Mouse (Mus musculus): ENCODE measurements around the gene Ccin. TPM values are rescaled to one million over a fixed set of nuclear protein-coding genes. Genes with fewer than 3 reads are reported as not detected.

Gene Ccin
- total and polyA plus RNA-seq, 3 experiments, result not detected

DNA sequence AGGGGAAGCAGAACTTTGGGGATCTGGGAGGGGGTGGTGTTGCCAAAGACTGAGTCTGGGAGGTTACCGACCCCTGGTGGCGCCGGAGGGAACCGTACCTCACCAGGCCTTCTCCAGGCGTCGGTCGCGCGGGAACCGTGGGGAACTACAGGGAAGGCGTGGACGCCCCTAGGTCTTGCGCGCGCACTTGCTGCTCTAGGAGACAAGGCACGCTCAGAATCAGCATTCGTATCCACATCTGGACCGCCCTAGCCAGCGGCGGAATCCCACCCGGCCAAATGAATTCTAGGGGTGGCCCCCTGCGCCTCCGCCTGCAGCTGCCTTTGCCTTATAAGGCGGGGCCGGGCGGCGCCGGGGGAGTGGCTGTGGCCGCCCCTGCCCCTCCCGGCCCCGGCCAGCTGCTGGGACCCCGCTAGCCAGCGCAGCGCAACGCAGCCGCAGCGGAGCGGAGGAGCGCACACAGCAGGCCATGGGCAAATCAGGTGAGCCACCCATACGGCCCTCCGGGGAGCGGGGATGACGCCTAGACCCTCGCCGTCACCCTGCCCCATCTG is 25.9 kb upstream of the Ccin start, which contains the start of gene Glipr2 (continued):
- TF ChIP-seq BHLHE40 (IDR thresholded peaks at IDR 0.05; ENCODE audit: low read depth, low read length) (peak; percentile 77), MYC (IDR thresholded peaks at IDR 0.05; ENCODE audit: low read depth, low read length) (no peak), TBP (conservative IDR thresholded peaks at IDR 0.05; ENCODE audit: low read depth, low read length) (no peak; the same call in 1 of the 2 replicates), MEF2A (IDR thresholded peaks at IDR 0.05; ENCODE audit: borderline replicate concordance, low read depth, low read length) (no peak), SIN3A (IDR thresholded peaks at IDR 0.05; ENCODE audit: low read length) (no peak), MAZ (IDR thresholded peaks at IDR 0.05; ENCODE audit: low read depth, low read length) (no peak), MAFK (IDR thresholded peaks at IDR 0.05; ENCODE audit: insufficient replicate concordance, low read length) (no peak), USF1 (IDR thresholded peaks at IDR 0.05; ENCODE audit: low read depth, low read length) (no peak), ZKSCAN1 (IDR thresholded peaks at IDR 0.05; ENCODE audit: borderline replicate concordance, low read depth, low read length) (no peak), CHD1 (IDR thresholded peaks at IDR 0.05; ENCODE audit: low read depth, low read length) (no peak), POLR2A (IDR thresholded peaks at IDR 0.05; ENCODE audit: low read depth, low read length) (peak; percentile 62), IRF4 (IDR thresholded peaks at IDR 0.05; ENCODE audit: low read depth, low read length) (peak; percentile 39; the same call in 1 of the 2 replicates), MAX (IDR thresholded peaks at IDR 0.05; ENCODE audit: low read length) (no peak), SMC3 (IDR thresholded peaks at IDR 0.05; ENCODE audit: low read depth, low read length) (peak; percentile 73), UBTF (IDR thresholded peaks at IDR 0.05; ENCODE audit: low read depth, low read length) (no peak), KAT2A (IDR thresholded peaks at IDR 0.05; ENCODE audit: insufficient replicate concordance, low read length) (no peak), MXI1 (IDR thresholded peaks at IDR 0.05; ENCODE audit: low read depth, low read length) (peak; percentile 79; the same call in 1 of the 2 replicates), E2F4 (IDR thresholded peaks at IDR 0.05; ENCODE audit: insufficient replicate concordance, low read depth, low read length) (no peak), NRF1 (IDR thresholded peaks at IDR 0.05; ENCODE audit: low read depth, low read length) (peak; percentile 71)

DNA sequence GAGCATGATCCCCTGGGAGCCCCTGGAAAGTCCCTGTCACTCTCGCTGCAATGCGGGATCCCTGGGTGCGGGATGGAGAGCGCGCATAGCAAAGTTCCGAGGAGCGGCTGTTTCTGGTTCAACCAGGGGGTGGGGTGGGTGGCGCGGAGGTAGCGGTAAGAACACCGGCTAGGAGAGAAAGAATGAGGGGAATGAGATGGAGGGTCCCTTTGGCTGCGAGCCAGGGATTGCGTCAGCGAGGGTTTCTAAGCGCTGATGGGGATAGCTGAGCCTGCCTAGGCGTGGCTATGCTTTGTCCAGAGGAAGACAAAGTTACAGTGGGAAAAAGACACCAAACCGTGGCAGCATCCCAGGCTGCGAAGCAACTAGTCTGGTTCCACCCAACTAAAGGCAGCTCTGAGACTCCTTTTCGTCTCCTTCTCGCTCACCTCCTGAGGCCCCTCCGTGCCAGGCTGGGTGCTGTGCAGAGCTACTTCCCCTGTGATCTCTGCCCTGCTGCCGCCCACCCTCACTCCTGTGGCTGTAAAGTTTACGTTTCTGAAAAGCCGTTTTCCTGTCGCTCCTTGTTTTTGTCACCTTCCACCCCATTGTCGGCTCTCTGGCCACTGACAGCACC is 25.3 kb upstream of the Ccin start:
- peaks cover 16% of the 10 kb centered on the region for H3K79me2 ChIP-seq (replicated peaks; ENCODE audit: control insufficient read depth, extremely low read depth, insufficient read depth, poor library complexity, severe bottlenecking)
- peak overlapping the region; percentile 100 for H3K4me2 ChIP-seq (ENCODE audit: insufficient read depth, low read depth, poor library complexity, severe bottlenecking)
- dilution Hi-C loops (cut with MboI; ENCODE audit: extremely low pct_ligation_motif_present, extremely low pct_unique_long_range_greater_than_20kb, low sequenced_read_pairs) (no loop called here), in situ Hi-C loops (cut with MboI; ENCODE audit: low pct_ligation_motif_present, low pct_unique_long_range_greater_than_20kb, low sequenced_read_pairs) (loop anchor here (5.0 kb wide), 1 partner anchor 36 kb away; no protein-coding TSS in a partner anchor)
- peak overlapping the region; percentile 72 for H3K9ac ChIP-seq (ENCODE audit: insufficient read depth, low read depth)
- peaks cover 0 to 21% of the 10 kb centered on the region in 2 experiments for H3K36me3 ChIP-seq (replicated peaks in 1 of 2; ENCODE audit: control insufficient read depth in 1 of 2, insufficient read depth in 1 of 2, low read length in 1 of 2)
- H3K4me3 ChIP-seq (replicated peaks in 1 of 3; ENCODE audit: low read depth in 2 of 3, low read length in 2 of 3, poor library complexity in 1 of 3), result peak overlapping the region; percentile 69 to 91 (median 77)
- no peak for DNase-seq (ENCODE audit: extremely low read depth)
- peak overlapping the region; percentile 95 for H3K27ac ChIP-seq (ENCODE audit: insufficient read depth, low read depth)
- peaks cover 2 to 43% of the 10 kb centered on the region in 2 experiments; a peak in 3 of 4 replicates for H3K4me1 ChIP-seq (ENCODE audit: control insufficient read depth in 1 of 2, insufficient read depth in 2 of 2)
- H3K9me3 ChIP-seq (replicated peaks; ENCODE audit: low read length), result no peaks in the 10 kb centered on the region
- H3K27me3 ChIP-seq (replicated peaks), result no peaks in the 10 kb centered on the region
- TF ChIP-seq MXI1 (IDR thresholded peaks at IDR 0.05; ENCODE audit: low read depth, low read length) (no peak; the same call in 1 of the 2 replicates), IRF4 (IDR thresholded peaks at IDR 0.05; ENCODE audit: low read depth, low read length) (0 out of 2 replicates have a peak, but pooled peaks have one; percentile 17), RAD21 (IDR thresholded peaks at IDR 0.05; ENCODE audit: low read depth, low read length) (no peak), NRF1 (IDR thresholded peaks at IDR 0.05; ENCODE audit: low read depth, low read length) (no peak), BHLHE40 (IDR thresholded peaks at IDR 0.05; ENCODE audit: low read depth, low read length) (no peak), KAT2A (IDR thresholded peaks at IDR 0.05; ENCODE audit: insufficient replicate concordance, low read length) (no peak), MAZ (IDR thresholded peaks at IDR 0.05; ENCODE audit: low read depth, low read length) (no peak), ZMIZ1 (IDR thresholded peaks at IDR 0.05; ENCODE audit: low read depth, low read length) (no peak), RCOR1 (conservative IDR thresholded peaks at IDR 0.05; ENCODE audit: low read depth, low read length) (no peak), ETS1 (conservative IDR thresholded peaks at IDR 0.05; ENCODE audit: low read depth, low read length) (no peak), JUN (IDR thresholded peaks at IDR 0.05; ENCODE audit: insufficient read depth, low read depth, low read length) (peak; percentile 26; the same call in 1 of the 2 replicates), CHD1 (IDR thresholded peaks at IDR 0.05; ENCODE audit: low read depth, low read length) (peak; percentile 56; the same call in 1 of the 2 replicates), UBTF (IDR thresholded peaks at IDR 0.05; ENCODE audit: low read depth, low read length) (no peak), SMC3 (IDR thresholded peaks at IDR 0.05; ENCODE audit: low read depth, low read length) (peak; percentile 25; the same call in 1 of the 2 replicates), MAFK (IDR thresholded peaks at IDR 0.05; ENCODE audit: insufficient replicate concordance, low read length) (no peak), POLR2A (IDR thresholded peaks at IDR 0.05; ENCODE audit: low read depth, low read length) (no peak), GABPA (IDR thresholded peaks at IDR 0.05; ENCODE audit: insufficient replicate concordance, low read depth, low read length) (no peak), TCF12 (IDR thresholded peaks at IDR 0.05; ENCODE audit: low read depth, low read length) (no peak), ZC3H11A (IDR thresholded peaks at IDR 0.05; ENCODE audit: low read depth, low read length) (no peak), MAX (IDR thresholded peaks at IDR 0.05; ENCODE audit: low read length) (no peak), E2F4 (IDR thresholded peaks at IDR 0.05; ENCODE audit: insufficient replicate concordance, low read depth, low read length) (no peak), USF1 (IDR thresholded peaks at IDR 0.05; ENCODE audit: low read depth, low read length) (no peak), ELF1 (IDR thresholded peaks at IDR 0.05; ENCODE audit: low read depth, low read length) (no peak), MEF2A (IDR thresholded peaks at IDR 0.05; ENCODE audit: borderline replicate concordance, low read depth, low read length) (no peak), CHD2 (IDR thresholded peaks at IDR 0.05; ENCODE audit: low read length) (0 out of 2 replicates have a peak, but pooled peaks have one; percentile 4), ZNF384 (IDR thresholded peaks at IDR 0.05; ENCODE audit: low read depth, low read length) (no peak), HCFC1 (IDR thresholded peaks at IDR 0.05; ENCODE audit: low read depth, low read length) (no peak; the same call in 1 of the 2 replicates)
